Mouse (Mus musculus): ENCODE results near the gene Thop1. TPM values are rescaled to one million over a fixed set of nuclear protein-coding genes. Genes with fewer than 3 reads are reported as not detected.
"Not testable (repeated sequence)": the region's sequence is repeated elsewhere in the genome, so short reads cannot be mapped to it uniquely, and the experiment has no call there.

Gene Thop1
- polyA plus RNA-seq, 1 experiment from 2014 or later: 35.9 TPM

GRCm38 (mm10) chr10:81052577-81052976, 17.3 kb upstream of the Thop1 start:
- Histone ChIP-seq H3K4me1 (replicated peaks; ENCODE audit: control insufficient read depth, insufficient read depth, low read length) (no peaks in the 10 kb centered on the region; the same call in 1 of the 2 replicates), H3K27ac (no peak overlapping the region), H3K36me3 (replicated peaks; ENCODE audit: control insufficient read depth, insufficient read depth) (peaks cover 58% of the 10 kb centered on the region), H3K27me3 (ENCODE audit: control insufficient read depth, insufficient read depth, low read length) (no peaks in the 10 kb centered on the region), H3K4me2 (replicated peaks) (no peak overlapping the region), H3K9ac (no peak overlapping the region), H3K9me3 (ENCODE audit: control insufficient read depth, low read length) (no peaks in the 10 kb centered on the region), H3K4me3 (replicated peaks; ENCODE audit: low read length) (no peak overlapping the region)
- 95% methylated on average over 5 of the region's 5 CpGs for WGBS
- DNase-seq (ENCODE audit: low spot score): no peak
- ATAC-seq (ENCODE audit: low FRiP score): no peak

DNA sequence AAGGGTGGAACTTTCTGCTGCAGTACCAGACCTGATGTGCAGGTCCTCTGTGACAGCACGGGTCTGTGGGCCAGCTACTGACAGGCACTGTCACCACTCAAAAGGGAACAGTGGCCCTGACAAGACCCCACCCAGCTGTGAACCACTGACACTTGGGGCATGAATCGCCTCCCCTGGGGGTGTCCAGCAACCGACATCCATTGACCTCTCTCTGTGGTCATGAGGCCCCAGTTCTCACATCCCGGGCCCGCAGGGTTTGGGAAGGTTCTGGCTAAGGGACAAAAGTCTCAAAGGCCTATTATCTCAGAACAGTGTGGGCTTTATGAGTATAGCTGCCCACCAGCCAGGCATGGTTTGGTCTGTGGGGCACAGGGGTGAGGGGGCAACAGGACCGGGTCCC, 14.7 kb upstream of the Thop1 start:
- no peaks in the 10 kb centered on the region for H3K27me3 ChIP-seq (ENCODE audit: control insufficient read depth, insufficient read depth, low read length)
- H3K4me3 ChIP-seq (replicated peaks; ENCODE audit: low read length): no peak overlapping the region
- no peak for ATAC-seq (ENCODE audit: low FRiP score)
- H3K9me3 ChIP-seq (ENCODE audit: control insufficient read depth, low read length): no peaks in the 10 kb centered on the region
- peaks cover 18% of the 10 kb centered on the region for H3K4me1 ChIP-seq (replicated peaks; ENCODE audit: control insufficient read depth, insufficient read depth, low read length)
- H3K9ac ChIP-seq: no peak overlapping the region
- H3K36me3 ChIP-seq (replicated peaks; ENCODE audit: control insufficient read depth, insufficient read depth): peaks cover 32% of the 10 kb centered on the region
- DNase-seq (ENCODE audit: low spot score): no peak
- H3K27ac ChIP-seq: no peak overlapping the region
- no peak overlapping the region for H3K4me2 ChIP-seq (replicated peaks)
- WGBS: 78% methylated on average over 6 of the region's 6 CpGs

DNA sequence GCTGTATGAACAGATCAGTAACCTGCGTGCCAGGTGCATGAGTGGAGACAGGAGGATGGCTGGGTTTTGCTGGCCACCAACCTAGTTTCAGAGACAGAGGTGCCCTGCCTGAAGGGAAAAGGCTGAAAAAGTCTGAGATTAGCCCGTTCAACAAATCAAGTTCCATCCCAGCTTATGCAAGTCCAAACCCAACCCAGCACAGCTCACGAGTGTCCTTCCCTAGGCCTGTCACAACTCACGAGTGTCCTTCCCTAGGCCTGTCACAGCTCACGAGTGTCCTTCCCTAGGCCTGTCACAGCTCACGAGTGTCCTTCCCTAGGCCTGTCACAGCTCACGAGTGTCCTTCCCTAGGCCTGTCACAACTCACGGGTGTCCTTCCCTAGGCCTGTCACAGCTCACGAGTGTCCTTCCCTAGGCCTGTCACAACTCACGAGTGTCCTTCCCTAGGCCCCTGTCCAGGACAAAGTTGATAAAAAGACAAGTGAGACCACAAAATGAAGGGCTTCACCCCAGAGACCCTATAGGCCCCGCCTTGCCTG, 14.0 kb upstream of the Thop1 start:
- not testable (repeated sequence) for H3K4me2 ChIP-seq (replicated peaks); H3K9me3 ChIP-seq (ENCODE audit: control insufficient read depth, low read length); ATAC-seq (ENCODE audit: low FRiP score); H3K27me3 ChIP-seq (ENCODE audit: control insufficient read depth, insufficient read depth, low read length); DNase-seq (ENCODE audit: low spot score); H3K9ac ChIP-seq; H3K27ac ChIP-seq; H3K4me3 ChIP-seq (replicated peaks; ENCODE audit: low read length)
- 89% methylated on average over 11 of the region's 11 CpGs for WGBS
- Histone ChIP-seq H3K36me3 (replicated peaks; ENCODE audit: control insufficient read depth, insufficient read depth) (peaks cover 25% of the 10 kb centered on the region), H3K4me1 (replicated peaks; ENCODE audit: control insufficient read depth, insufficient read depth, low read length) (peaks cover 18% of the 10 kb centered on the region)

- Histone ChIP-seq H3K4me2 (replicated peaks) (no peak overlapping the region), H3K27ac (no peak overlapping the region), H3K9ac (no peak overlapping the region), H3K36me3 (replicated peaks; ENCODE audit: control insufficient read depth, insufficient read depth) (peaks cover 9% of the 10 kb centered on the region; the same call in 1 of the 2 replicates), H3K4me1 (replicated peaks; ENCODE audit: control insufficient read depth, insufficient read depth, low read length) (peaks cover 18% of the 10 kb centered on the region), H3K4me3 (replicated peaks; ENCODE audit: low read length) (no peak overlapping the region), H3K27me3 (ENCODE audit: control insufficient read depth, insufficient read depth, low read length) (no peaks in the 10 kb centered on the region), H3K9me3 (ENCODE audit: control insufficient read depth, low read length) (no peaks in the 10 kb centered on the region)
- WGBS: 95% methylated on average over 23 of the region's 23 CpGs
- ATAC-seq (ENCODE audit: low FRiP score) (no peak), DNase-seq (ENCODE audit: low spot score) (no peak)
Measured at GRCm38 (mm10) chr10:81057406-81058130, 12.3 kb upstream of the Thop1 start.

- Histone ChIP-seq H3K9ac (peak overlapping the region; percentile 72), H3K4me1 (replicated peaks; ENCODE audit: control insufficient read depth, insufficient read depth, low read length) (peaks cover 18% of the 10 kb centered on the region), H3K27ac (no peak overlapping the region), H3K36me3 (replicated peaks; ENCODE audit: control insufficient read depth, insufficient read depth) (peaks cover 4% of the 10 kb centered on the region; the same call in 1 of the 2 replicates), H3K9me3 (ENCODE audit: control insufficient read depth, low read length) (no peaks in the 10 kb centered on the region), H3K4me2 (replicated peaks) (peak overlapping the region; percentile 73), H3K27me3 (ENCODE audit: control insufficient read depth, insufficient read depth, low read length) (no peaks in the 10 kb centered on the region), H3K4me3 (replicated peaks; ENCODE audit: low read length) (peak overlapping the region; percentile 61)
- 94% methylated on average over 6 of the region's 6 CpGs for WGBS
- ATAC-seq (ENCODE audit: low FRiP score) (no peak), DNase-seq (ENCODE audit: low spot score) (no peak)
Measured at GRCm38 (mm10) chr10:81058896-81059295, 10.9 kb upstream of the Thop1 start.

- Histone ChIP-seq H3K27ac (no peak within 1 kb of the TSS), H3K9me3 (ENCODE audit: control insufficient read depth, low read length) (no peaks in the 10 kb centered on the region), H3K9ac (peak within 1 kb of the TSS; percentile 72), H3K27me3 (ENCODE audit: control insufficient read depth, insufficient read depth, low read length) (no peaks in the 10 kb centered on the region), H3K36me3 (replicated peaks; ENCODE audit: control insufficient read depth, insufficient read depth) (peaks cover 4% of the 10 kb centered on the region; the same call in 1 of the 2 replicates), H3K4me3 (replicated peaks; ENCODE audit: low read length) (peak within 1 kb of the TSS; percentile 61), H3K4me1 (replicated peaks; ENCODE audit: control insufficient read depth, insufficient read depth, low read length) (peaks cover 18% of the 10 kb centered on the region), H3K4me2 (replicated peaks) (peak within 1 kb of the TSS; percentile 73)
- ATAC-seq (ENCODE audit: low FRiP score): peak; percentile 94
- under 1% methylated on average over 48 of the region's 48 CpGs for WGBS
- peak; percentile 100 for DNase-seq (ENCODE audit: low spot score)
Measured at GRCm38 (mm10) chr10:81059603-81060543, 10.0 kb upstream of the Thop1 start, which contains the start of gene Sgta. Sgta (minus strand) TSS chr10:81060181.

DNA sequence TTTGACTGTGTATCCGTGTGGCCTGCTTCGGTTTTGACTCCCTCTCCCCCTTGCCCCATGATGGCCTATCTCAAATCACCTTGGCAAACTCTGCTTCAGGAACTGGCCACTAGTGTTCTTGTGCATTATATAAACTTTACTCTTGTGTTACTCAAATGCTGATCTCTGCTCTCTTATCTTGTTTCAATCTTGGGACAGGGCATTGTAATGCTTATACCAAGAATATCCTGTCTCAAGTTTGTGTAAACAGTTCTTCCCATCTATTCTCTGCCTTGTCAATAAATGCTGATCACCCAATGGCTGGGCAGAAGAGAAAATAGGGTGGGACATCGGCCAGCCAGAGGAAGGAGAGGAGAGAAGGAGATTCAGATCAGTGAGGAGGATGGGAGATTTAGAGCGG, 7.1 kb upstream of the Thop1 start:
- DNase-seq (ENCODE audit: low spot score) (no peak), ATAC-seq (ENCODE audit: low FRiP score) (no peak)
- Histone ChIP-seq H3K27me3 (ENCODE audit: control insufficient read depth, insufficient read depth, low read length) (no peaks in the 10 kb centered on the region), H3K9me3 (ENCODE audit: control insufficient read depth, low read length) (no peaks in the 10 kb centered on the region), H3K27ac (no peak overlapping the region), H3K4me1 (replicated peaks; ENCODE audit: control insufficient read depth, insufficient read depth, low read length) (peaks cover 18% of the 10 kb centered on the region), H3K4me2 (replicated peaks) (no peak overlapping the region), H3K9ac (no peak overlapping the region), H3K36me3 (replicated peaks; ENCODE audit: control insufficient read depth, insufficient read depth) (no peaks in the 10 kb centered on the region), H3K4me3 (replicated peaks; ENCODE audit: low read length) (no peak overlapping the region)
- 66% methylated on average over 4 of the region's 4 CpGs for WGBS

- not testable (repeated sequence) for H3K36me3 ChIP-seq (replicated peaks; ENCODE audit: control insufficient read depth, insufficient read depth); H3K4me1 ChIP-seq (replicated peaks; ENCODE audit: control insufficient read depth, insufficient read depth, low read length); H3K4me3 ChIP-seq (replicated peaks; ENCODE audit: low read length); DNase-seq (ENCODE audit: low spot score); ATAC-seq (ENCODE audit: low FRiP score); H3K9me3 ChIP-seq (ENCODE audit: control insufficient read depth, low read length); H3K9ac ChIP-seq; H3K4me2 ChIP-seq (replicated peaks); H3K27me3 ChIP-seq (ENCODE audit: control insufficient read depth, insufficient read depth, low read length); H3K27ac ChIP-seq
- 85% methylated on average over 8 of the region's 8 CpGs for WGBS
Measured at GRCm38 (mm10) chr10:81064519-81064918, 5.3 kb upstream of the Thop1 start.

- H3K4me3 ChIP-seq (replicated peaks; ENCODE audit: low read length): no peak overlapping the region
- 0 out of 2 replicates have a peak overlapping the region, but pooled peaks have one; percentile 39 for H3K9ac ChIP-seq
- peaks cover 7% of the 10 kb centered on the region; the same call in 1 of the 2 replicates for H3K36me3 ChIP-seq (replicated peaks; ENCODE audit: control insufficient read depth, insufficient read depth)
- no peak overlapping the region for H3K27ac ChIP-seq
- H3K4me2 ChIP-seq (replicated peaks): no peak overlapping the region
- no peak for ATAC-seq (ENCODE audit: low FRiP score)
- 78% methylated on average over 5 of the region's 5 CpGs for WGBS
- H3K27me3 ChIP-seq (ENCODE audit: control insufficient read depth, insufficient read depth, low read length): no peaks in the 10 kb centered on the region
- H3K9me3 ChIP-seq (ENCODE audit: control insufficient read depth, low read length): no peaks in the 10 kb centered on the region
- no peak for DNase-seq (ENCODE audit: low spot score)
- peaks cover 17% of the 10 kb centered on the region for H3K4me1 ChIP-seq (replicated peaks; ENCODE audit: control insufficient read depth, insufficient read depth, low read length)
Measured at GRCm38 (mm10) chr10:81068706-81069105, 1.1 kb upstream of the Thop1 start.
